Mouse (Mus musculus): ENCODE measurements around the gene Eme1. TPM values are rescaled to one million over a fixed set of nuclear protein-coding genes. Genes with fewer than 3 reads are reported as not detected.

Gene Eme1
- total RNA-seq, 2 experiments from 2014 or later, result 4.3 to 4.5 TPM

DNA sequence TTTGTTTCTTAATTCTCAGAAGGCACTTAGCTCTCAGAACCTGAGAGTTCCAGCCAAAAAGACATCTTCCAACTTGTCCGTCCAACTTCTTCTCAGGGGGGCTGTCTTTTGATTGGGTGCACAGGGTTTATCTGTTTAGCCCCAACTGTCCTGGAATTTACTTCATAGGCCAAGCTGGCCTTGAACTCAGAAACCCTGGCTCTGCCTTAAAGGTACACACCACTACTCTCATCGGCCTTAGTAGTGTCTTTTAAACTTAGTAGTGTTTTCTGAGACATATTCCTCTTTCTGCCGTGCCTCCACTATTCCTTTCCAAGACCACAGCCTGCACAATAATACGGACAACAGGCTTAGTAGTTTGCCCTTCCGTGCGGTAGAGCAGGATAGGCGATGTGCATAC, 53.3 kb downstream of the Eme1 start:
- no peak for DNase-seq (ENCODE audit: low spot score in 2 of 2)

GRCm38 (mm10) chr11:94598437-94599120, 55.2 kb downstream of the Eme1 start:
- no peak for DNase-seq (ENCODE audit: low spot score in 2 of 2)

DNA sequence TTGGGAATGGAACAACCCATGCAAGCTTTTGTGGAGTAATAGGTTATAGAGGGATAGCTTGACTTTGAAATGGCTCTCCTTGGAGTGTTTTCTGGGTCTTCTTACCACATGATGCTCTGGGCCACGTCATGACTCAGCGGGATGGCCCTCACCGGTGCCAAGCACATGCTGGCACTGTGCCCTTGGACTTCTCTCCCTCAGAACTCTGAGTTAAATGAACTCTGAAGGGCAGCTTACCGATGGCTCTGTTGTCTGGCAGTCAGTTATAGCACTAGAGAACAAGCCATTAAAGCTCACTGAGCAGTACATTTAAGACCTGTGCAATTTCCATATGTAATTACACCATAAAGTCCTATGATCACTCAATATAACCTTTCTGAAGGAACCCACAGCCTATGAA, 56.4 kb downstream of the Eme1 start:
- no peak for DNase-seq (ENCODE audit: low spot score in 2 of 2)

DNA sequence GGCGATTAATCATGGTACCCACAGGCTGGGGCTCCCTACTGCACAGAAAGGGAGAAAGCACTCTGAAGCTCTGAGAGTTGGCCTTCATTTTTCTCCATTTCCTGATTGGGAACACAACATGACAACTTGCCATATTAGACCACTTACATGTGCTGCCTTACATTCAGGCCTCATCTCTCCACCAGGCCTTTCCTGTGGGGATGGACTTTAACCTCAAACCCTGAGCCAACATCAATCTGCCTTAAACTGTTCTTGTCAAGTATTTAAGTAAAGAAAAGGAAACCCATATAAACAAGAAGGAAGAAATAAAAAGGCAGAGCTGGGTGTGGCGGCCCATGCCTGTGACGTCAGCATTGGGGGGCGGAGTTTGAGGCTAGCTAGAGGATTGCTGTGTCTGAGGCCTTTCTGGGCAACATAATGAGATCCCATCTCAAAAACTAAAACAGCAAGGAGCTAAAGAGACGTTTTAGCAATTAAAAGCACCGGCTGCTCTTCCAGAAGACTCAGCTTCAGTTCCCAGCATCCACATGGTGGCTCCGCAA, 57.4 kb downstream of the Eme1 start:
- no peak for DNase-seq (ENCODE audit: low spot score in 2 of 2)

Other genes starting within 250 kb of the Eme1 start
- 10 to 100 TPM; 18.7 to 22.7 TPM for gene Cacna1g, start 179.8 kb downstream of the Eme1 start, total RNA-seq (2021)
- gene Spata20, start 167.8 kb downstream of the Eme1 start, total RNA-seq (2021), result under 1 TPM in 1 of 2 experiments, not detected in 1; 0.29 TPM
- under 1 TPM; 0.47 to 0.49 TPM for gene Epn3, start 154.0 kb downstream of the Eme1 start, total RNA-seq (2021)
- under 1 TPM; 0.26 to 0.59 TPM for gene Mycbpap, start 132.2 kb downstream of the Eme1 start, total RNA-seq (2021)
- gene Rsad1, start 104.7 kb downstream of the Eme1 start, total RNA-seq (2021), result 1 to 10 TPM; 4.7 to 6.0 TPM
- 1 to 10 TPM; 1.5 to 2.8 TPM for gene Chad, start 88.9 kb downstream of the Eme1 start, total RNA-seq (2021)
- gene Acsf2, start 52.1 kb downstream of the Eme1 start, total RNA-seq (2021), result 10 to 100 TPM; 10.5 to 11.6 TPM
- 10 to 100 TPM; 68.8 to 72.2 TPM for gene Lrrc59, start 24.2 kb downstream of the Eme1 start, total RNA-seq (2021)
- 10 to 100 TPM; 55.3 to 60.3 TPM for gene Mrpl27, start 197 bp downstream of the Eme1 start, total RNA-seq (2021)
- gene Xylt2, start 23.6 kb upstream of the Eme1 start, total RNA-seq (2021), result 10 to 100 TPM; 17.4 to 18.6 TPM
- gene Gm11541, start 50.5 kb upstream of the Eme1 start, total RNA-seq (2021), result not detected
- gene Cdc34b, start 87.8 kb upstream of the Eme1 start, total RNA-seq (2021), result 1 to 10 TPM in 1 of 2 experiments, under 1 TPM in 1; 0.98 to 1.3 TPM
- not detected for gene Tmem92, start 128.7 kb upstream of the Eme1 start, total RNA-seq (2021)

Measured in gastrocnemius, postnatal 4 days (tissue).